Comparison of ENCODE assay signal across 8 mouse cellular contexts in genomic region chr9:27739287-27739686, GRCm38 (mm10). TPM values are rescaled to one million over a fixed set of nuclear protein-coding genes. Genes with fewer than 3 reads are reported as not detected.
A peak's percentile ranks its signal among the peaks of the same experiment; 100 is the strongest.
DNase-seq lines count a peak whose midpoint lies in the region; ATAC-seq and TF ChIP-seq lines count a peak whose summit lies in the region.

No protein-coding gene starts in this region.

- H3K9ac ChIP-seq in hindbrain, embryonic 14.5 days, result no peak overlapping the region

- DNase-seq in hindbrain, embryonic 10.5 days (ENCODE audit: low spot score), result peak; percentile 45
- no peak for DNase-seq in hindbrain, embryonic 14.5 days (ENCODE audit: low spot score)
- DNase-seq in thymus, postnatal 4 days, result peak; percentile 12
- no peak for DNase-seq in thymus, adult 2 months
- peak; percentile 51 for DNase-seq in embryo, embryonic 9.5 days (ENCODE audit: extremely low spot score)
- DNase-seq in lung, adult 2 months, result peak; percentile 6
- DNase-seq in T-cell, adult 2 months (ENCODE audit: low spot score), result no peak
- DNase-seq in MN1 (ENCODE audit: low spot score), result no peak

- no peaks in the 10 kb centered on the region for H3K36me3 ChIP-seq in hindbrain, embryonic 10.5 days
- no peaks in the 10 kb centered on the region for H3K36me3 ChIP-seq in hindbrain, embryonic 14.5 days (replicated peaks; ENCODE audit: control insufficient read depth, insufficient read depth)
- H3K36me3 ChIP-seq in thymus, adult 2 months (ENCODE audit: control insufficient read depth, insufficient read depth, low read length), result no peaks in the 10 kb centered on the region

- no peak for TF ChIP-seq POLR2A in thymus, adult 2 months (IDR thresholded peaks at IDR 0.05; ENCODE audit: control insufficient read depth, extremely low read depth, insufficient read depth, low read length, poor library complexity)
- no peak for TF ChIP-seq POLR2A in lung, adult 2 months (IDR thresholded peaks at IDR 0.05; ENCODE audit: borderline replicate concordance, extremely low read depth, low read depth, low read length)

- H3K4me2 ChIP-seq in hindbrain, embryonic 14.5 days (replicated peaks), result no peak overlapping the region

- no peak overlapping the region for H3K27ac ChIP-seq in hindbrain, embryonic 10.5 days
- H3K27ac ChIP-seq in hindbrain, embryonic 14.5 days, result no peak overlapping the region
- no peak overlapping the region for H3K27ac ChIP-seq in thymus, adult 2 months (ENCODE audit: control insufficient read depth, insufficient read depth, low read length)

- no peak overlapping the region for H3K4me3 ChIP-seq in hindbrain, embryonic 10.5 days
- no peak overlapping the region for H3K4me3 ChIP-seq in hindbrain, embryonic 14.5 days (replicated peaks; ENCODE audit: low read length)
- no peak overlapping the region for H3K4me3 ChIP-seq in thymus, adult 2 months (ENCODE audit: control insufficient read depth, insufficient read depth, low read length)
- H3K4me3 ChIP-seq in lung, adult 2 months (replicated peaks; ENCODE audit: extremely low read depth, low read depth, low read length), result no peak overlapping the region

- no peak for ATAC-seq in hindbrain, embryonic 14.5 days (ENCODE audit: low FRiP score)

- H3K27me3 ChIP-seq in hindbrain, embryonic 10.5 days (ENCODE audit: insufficient read depth, poor library complexity, severe bottlenecking), result no peaks in the 10 kb centered on the region
- H3K27me3 ChIP-seq in hindbrain, embryonic 14.5 days (ENCODE audit: control insufficient read depth, insufficient read depth, low read length), result no peaks in the 10 kb centered on the region
- no peaks in the 10 kb centered on the region for H3K27me3 ChIP-seq in thymus, adult 2 months (ENCODE audit: control insufficient read depth, insufficient read depth, low read length)

- 28% methylated on average over 3 of the region's 3 CpGs for WGBS in hindbrain, embryonic 10.5 days
- WGBS in hindbrain, embryonic 14.5 days, result 22% methylated on average over 3 of the region's 3 CpGs
- WGBS in thymus, adult 2 months, result 29% methylated on average over 3 of the region's 3 CpGs
- WGBS in lung, adult 2 months, result 33% methylated on average over 3 of the region's 3 CpGs

- peaks cover 7% of the 10 kb centered on the region for H3K4me1 ChIP-seq in hindbrain, embryonic 10.5 days (replicated peaks)
- no peaks in the 10 kb centered on the region for H3K4me1 ChIP-seq in hindbrain, embryonic 14.5 days (replicated peaks; ENCODE audit: control insufficient read depth, insufficient read depth, low read length)
- H3K4me1 ChIP-seq in thymus, adult 2 months (replicated peaks; ENCODE audit: control insufficient read depth, insufficient read depth, low read length), result no peaks in the 10 kb centered on the region
- no peaks in the 10 kb centered on the region for H3K4me1 ChIP-seq in lung, adult 2 months (ENCODE audit: control insufficient read depth, insufficient read depth, low read length)

- H3K9me3 ChIP-seq in hindbrain, embryonic 10.5 days, result no peaks in the 10 kb centered on the region
- no peaks in the 10 kb centered on the region for H3K9me3 ChIP-seq in hindbrain, embryonic 14.5 days (ENCODE audit: control insufficient read depth, low read length)

- TF ChIP-seq CTCF in thymus, adult 2 months (IDR thresholded peaks at IDR 0.05; ENCODE audit: borderline replicate concordance, control insufficient read depth, extremely low read depth, insufficient read depth, low read length, poor library complexity), result no peak
- peak; percentile 61 for TF ChIP-seq CTCF in lung, adult 2 months (IDR thresholded peaks at IDR 0.05; ENCODE audit: insufficient read depth, low read length)

RNA-seq across cellular contexts. Expression of gene Opcml, which starts 51.3 kb away (rescaled TPM):
- polyA plus RNA-seq in hindbrain, embryonic 10.5 days (2016; fragmentation: Nextera tagmentation; extraction: Ambion mirVana), result 2.2 and 2.5 TPM in 2 replicates
- polyA plus RNA-seq in hindbrain, embryonic 14.5 days (2014; fragmentation: Nextera tagmentation; extraction: Ambion mirVana), result 42.9 and 46.3 TPM in 2 replicates
- 0.82 and 0.92 TPM in 2 replicates for polyA plus RNA-seq in thymus, adult 2 months (2012; rRNA removed)
- 0.19 and 0.26 TPM in 2 replicates for polyA plus RNA-seq in lung, adult 2 months (2012; rRNA removed)

Comparison
In these comparisons a context has a peak if more than half of its experiments do, and no peak if none do; other contexts are left out.
1. DNase-seq: peak in hindbrain, embryonic 10.5 days (single experiment), thymus, postnatal 4 days (single experiment), embryo, embryonic 9.5 days (single experiment) and lung, adult 2 months (single experiment); none in hindbrain, embryonic 14.5 days (single experiment), thymus, adult 2 months (single experiment), T-cell, adult 2 months (single experiment) and MN1 (single experiment).
2. RNA of gene Opcml, which starts 51.3 kb away (polyA plus RNA-seq): 42.9 to 46.3 TPM in hindbrain, embryonic 14.5 days; 2.2 to 2.5 TPM in hindbrain, embryonic 10.5 days, 0.82 to 0.92 TPM in thymus, adult 2 months and 0.19 to 0.26 TPM in lung, adult 2 months; every median in the first group is over 10 times any median in the second.